Mouse (Mus musculus): ENCODE data around the gene Rpe. TPM values are rescaled to one million over a fixed set of nuclear protein-coding genes. Genes with fewer than 3 reads are reported as not detected.
A peak's percentile ranks its signal among the peaks of the same experiment; 100 is the strongest.

The Rpe gene
- polyA plus RNA-seq (2014; fragmentation: Nextera tagmentation; extraction: Ambion mirVana) = 52.7 and 53.1 TPM in 2 replicates

GRCm38 (mm10) chr1:66700693-66701575, at the start of gene Rpe:
Gene Rpe (plus strand): TSS chr1:66700831.
- Histone ChIP-seq H3K4me2 (replicated peaks; ENCODE audit: low read depth, low read length) (peak within 1 kb of the TSS; percentile 53), H3K36me3 (ENCODE audit: control insufficient read depth, insufficient read depth, low read length) (no peaks in the 10 kb centered on the region), H3K9me3 (ENCODE audit: control insufficient read depth, low read depth, low read length) (no peaks in the 10 kb centered on the region), H3K4me3 (ENCODE audit: low read depth, low read length) (peak within 1 kb of the TSS; percentile 83), H3K27ac (ENCODE audit: low read length) (peak within 1 kb of the TSS; percentile 74), H3K9ac (replicated peaks; ENCODE audit: low read depth, low read length) (peak within 1 kb of the TSS; percentile 65), H3K27me3 (ENCODE audit: control insufficient read depth, insufficient read depth, low read length) (no peaks in the 10 kb centered on the region), H3K4me1 (ENCODE audit: control insufficient read depth, insufficient read depth, low read length) (0 out of 2 replicates have a peak, but pooled peaks cover 6% of the 10 kb centered on the region)
- under 1% methylated on average over 73 of the region's 73 CpGs for WGBS
- peak; percentile 100 for ATAC-seq (ENCODE audit: insufficient number of reproducible peaks, insufficient read depth, low FRiP score, low read depth)

GRCm38 (mm10) chr1:66655119-66655746, 45.4 kb upstream of the Rpe start:
- Histone ChIP-seq H3K4me1 (ENCODE audit: control insufficient read depth, insufficient read depth, low read length) (no peaks in the 10 kb centered on the region; the same call in 1 of the 2 replicates), H3K27ac (ENCODE audit: low read length) (no peak overlapping the region), H3K9ac (replicated peaks; ENCODE audit: low read depth, low read length) (no peak overlapping the region), H3K9me3 (ENCODE audit: control insufficient read depth, low read depth, low read length) (no peaks in the 10 kb centered on the region), H3K27me3 (ENCODE audit: control insufficient read depth, insufficient read depth, low read length) (no peaks in the 10 kb centered on the region), H3K4me3 (ENCODE audit: low read depth, low read length) (no peak overlapping the region), H3K4me2 (replicated peaks; ENCODE audit: low read depth, low read length) (no peak overlapping the region), H3K36me3 (ENCODE audit: control insufficient read depth, insufficient read depth, low read length) (no peaks in the 10 kb centered on the region)
- 56% methylated on average over 4 of the region's 4 CpGs for WGBS
- no peak for ATAC-seq (ENCODE audit: insufficient number of reproducible peaks, insufficient read depth, low FRiP score, low read depth)

- H3K9ac ChIP-seq (replicated peaks; ENCODE audit: low read depth, low read length) = no peak overlapping the region
- no peaks in the 10 kb centered on the region for H3K27me3 ChIP-seq (ENCODE audit: control insufficient read depth, insufficient read depth, low read length)
- no peak overlapping the region for H3K4me3 ChIP-seq (ENCODE audit: low read depth, low read length)
- H3K9me3 ChIP-seq (ENCODE audit: control insufficient read depth, low read depth, low read length) = no peaks in the 10 kb centered on the region
- H3K36me3 ChIP-seq (ENCODE audit: control insufficient read depth, insufficient read depth, low read length) = no peaks in the 10 kb centered on the region
- no peak overlapping the region for H3K4me2 ChIP-seq (replicated peaks; ENCODE audit: low read depth, low read length)
- no peak for ATAC-seq (ENCODE audit: insufficient number of reproducible peaks, insufficient read depth, low FRiP score, low read depth)
- H3K27ac ChIP-seq (ENCODE audit: low read length) = no peak overlapping the region
- no peaks in the 10 kb centered on the region; the same call in 1 of the 2 replicates for H3K4me1 ChIP-seq (ENCODE audit: control insufficient read depth, insufficient read depth, low read length)
These were observed 44.9 kb upstream of the Rpe start for GRCm38 (mm10) chr1:66655747-66656119.

GRCm38 (mm10) chr1:66671475-66671874, 29.2 kb upstream of the Rpe start:
- H3K27ac ChIP-seq (ENCODE audit: low read length) = no peak overlapping the region
- H3K4me1 ChIP-seq (ENCODE audit: control insufficient read depth, insufficient read depth, low read length) = no peaks in the 10 kb centered on the region
- no peaks in the 10 kb centered on the region for H3K27me3 ChIP-seq (ENCODE audit: control insufficient read depth, insufficient read depth, low read length)
- no peaks in the 10 kb centered on the region for H3K9me3 ChIP-seq (ENCODE audit: control insufficient read depth, low read depth, low read length)
- 55% methylated on average over 7 of the region's 7 CpGs for WGBS
- no peak overlapping the region for H3K4me2 ChIP-seq (replicated peaks; ENCODE audit: low read depth, low read length)
- H3K36me3 ChIP-seq (ENCODE audit: control insufficient read depth, insufficient read depth, low read length) = no peaks in the 10 kb centered on the region
- H3K9ac ChIP-seq (replicated peaks; ENCODE audit: low read depth, low read length) = no peak overlapping the region
- H3K4me3 ChIP-seq (ENCODE audit: low read depth, low read length) = no peak overlapping the region
- ATAC-seq (ENCODE audit: insufficient number of reproducible peaks, insufficient read depth, low FRiP score, low read depth) = no peak

GRCm38 (mm10) chr1:66672812-66673211, 27.8 kb upstream of the Rpe start:
- H3K9ac ChIP-seq (replicated peaks; ENCODE audit: low read depth, low read length) = no peak overlapping the region
- ATAC-seq (ENCODE audit: insufficient number of reproducible peaks, insufficient read depth, low FRiP score, low read depth) = no peak
- H3K27ac ChIP-seq (ENCODE audit: low read length) = no peak overlapping the region
- H3K27me3 ChIP-seq (ENCODE audit: control insufficient read depth, insufficient read depth, low read length) = no peaks in the 10 kb centered on the region
- H3K4me2 ChIP-seq (replicated peaks; ENCODE audit: low read depth, low read length) = no peak overlapping the region
- H3K4me1 ChIP-seq (ENCODE audit: control insufficient read depth, insufficient read depth, low read length) = no peaks in the 10 kb centered on the region
- H3K4me3 ChIP-seq (ENCODE audit: low read depth, low read length) = no peak overlapping the region
- no peaks in the 10 kb centered on the region for H3K36me3 ChIP-seq (ENCODE audit: control insufficient read depth, insufficient read depth, low read length)
- no peaks in the 10 kb centered on the region for H3K9me3 ChIP-seq (ENCODE audit: control insufficient read depth, low read depth, low read length)
- 90% methylated on average over 7 of the region's 7 CpGs for WGBS

GRCm38 (mm10) chr1:66677928-66678327, 22.7 kb upstream of the Rpe start:
- H3K4me3 ChIP-seq (ENCODE audit: low read depth, low read length) = no peak overlapping the region
- H3K4me1 ChIP-seq (ENCODE audit: control insufficient read depth, insufficient read depth, low read length) = no peaks in the 10 kb centered on the region
- WGBS = 78% methylated on average over 14 of the region's 14 CpGs
- no peak for ATAC-seq (ENCODE audit: insufficient number of reproducible peaks, insufficient read depth, low FRiP score, low read depth)
- no peak overlapping the region for H3K27ac ChIP-seq (ENCODE audit: low read length)
- H3K36me3 ChIP-seq (ENCODE audit: control insufficient read depth, insufficient read depth, low read length) = no peaks in the 10 kb centered on the region
- no peaks in the 10 kb centered on the region for H3K27me3 ChIP-seq (ENCODE audit: control insufficient read depth, insufficient read depth, low read length)
- H3K9me3 ChIP-seq (ENCODE audit: control insufficient read depth, low read depth, low read length) = no peaks in the 10 kb centered on the region
- H3K9ac ChIP-seq (replicated peaks; ENCODE audit: low read depth, low read length) = no peak overlapping the region
- no peak overlapping the region for H3K4me2 ChIP-seq (replicated peaks; ENCODE audit: low read depth, low read length)

- Histone ChIP-seq H3K9me3 (ENCODE audit: control insufficient read depth, low read depth, low read length) (no peaks in the 10 kb centered on the region), H3K4me1 (ENCODE audit: control insufficient read depth, insufficient read depth, low read length) (no peaks in the 10 kb centered on the region), H3K9ac (replicated peaks; ENCODE audit: low read depth, low read length) (no peak overlapping the region), H3K27ac (ENCODE audit: low read length) (no peak overlapping the region), H3K4me3 (ENCODE audit: low read depth, low read length) (no peak overlapping the region), H3K4me2 (replicated peaks; ENCODE audit: low read depth, low read length) (no peak overlapping the region), H3K36me3 (ENCODE audit: control insufficient read depth, insufficient read depth, low read length) (no peaks in the 10 kb centered on the region), H3K27me3 (ENCODE audit: control insufficient read depth, insufficient read depth, low read length) (no peaks in the 10 kb centered on the region)
- ATAC-seq (ENCODE audit: insufficient number of reproducible peaks, insufficient read depth, low FRiP score, low read depth) = no peak
- WGBS = 41% methylated on average over 2 of the region's 2 CpGs
These were observed 22.0 kb upstream of the Rpe start for GRCm38 (mm10) chr1:66678662-66679061.

GRCm38 (mm10) chr1:66682974-66683373, 17.7 kb upstream of the Rpe start:
- no peak overlapping the region for H3K27ac ChIP-seq (ENCODE audit: low read length)
- H3K4me3 ChIP-seq (ENCODE audit: low read depth, low read length) = no peak overlapping the region

More at GRCm38 (mm10) chr1:66682974-66683373, 17.7 kb upstream of the Rpe start:
- Histone ChIP-seq H3K27me3 (ENCODE audit: control insufficient read depth, insufficient read depth, low read length) (no peaks in the 10 kb centered on the region), H3K36me3 (ENCODE audit: control insufficient read depth, insufficient read depth, low read length) (no peaks in the 10 kb centered on the region), H3K4me1 (ENCODE audit: control insufficient read depth, insufficient read depth, low read length) (no peaks in the 10 kb centered on the region), H3K9me3 (ENCODE audit: control insufficient read depth, low read depth, low read length) (no peaks in the 10 kb centered on the region), H3K9ac (replicated peaks; ENCODE audit: low read depth, low read length) (no peak overlapping the region), H3K4me2 (replicated peaks; ENCODE audit: low read depth, low read length) (no peak overlapping the region)
- 85% methylated on average over 5 of the region's 5 CpGs for WGBS
- ATAC-seq (ENCODE audit: insufficient number of reproducible peaks, insufficient read depth, low FRiP score, low read depth) = no peak
